Mouse (Mus musculus) ES-E14 (cell line): ENCODE results near the gene Uckl1.

Experiments
- CHD2 ChIP-seq: IDR thresholded peaks from 2 replicates; pipeline ENCODE4 v1.6.1; 2014; ENCODE audit warnings: mild to moderate bottlenecking, low read depth, low read length, inconsistent platforms
- HCFC1 ChIP-seq: IDR thresholded peaks from 2 replicates; pipeline ENCODE4 v1.6.1; 2012; ENCODE audit warnings: low read length, inconsistent platforms, borderline replicate concordance; ENCODE audit not compliant: insufficient read depth
- MAFK ChIP-seq: IDR thresholded peaks from 2 replicates; pipeline ENCODE4 v1.6.1; 2014; ENCODE audit warnings: mild to moderate bottlenecking, low read depth, low read length, inconsistent platforms; ENCODE audit not compliant: insufficient read depth
- ZC3H11A ChIP-seq: IDR thresholded peaks from 2 replicates; pipeline ENCODE4 v1.6.1; 2012; ENCODE audit warnings: low read depth, mild to moderate bottlenecking, inconsistent platforms, low read length, borderline replicate concordance

DNA sequence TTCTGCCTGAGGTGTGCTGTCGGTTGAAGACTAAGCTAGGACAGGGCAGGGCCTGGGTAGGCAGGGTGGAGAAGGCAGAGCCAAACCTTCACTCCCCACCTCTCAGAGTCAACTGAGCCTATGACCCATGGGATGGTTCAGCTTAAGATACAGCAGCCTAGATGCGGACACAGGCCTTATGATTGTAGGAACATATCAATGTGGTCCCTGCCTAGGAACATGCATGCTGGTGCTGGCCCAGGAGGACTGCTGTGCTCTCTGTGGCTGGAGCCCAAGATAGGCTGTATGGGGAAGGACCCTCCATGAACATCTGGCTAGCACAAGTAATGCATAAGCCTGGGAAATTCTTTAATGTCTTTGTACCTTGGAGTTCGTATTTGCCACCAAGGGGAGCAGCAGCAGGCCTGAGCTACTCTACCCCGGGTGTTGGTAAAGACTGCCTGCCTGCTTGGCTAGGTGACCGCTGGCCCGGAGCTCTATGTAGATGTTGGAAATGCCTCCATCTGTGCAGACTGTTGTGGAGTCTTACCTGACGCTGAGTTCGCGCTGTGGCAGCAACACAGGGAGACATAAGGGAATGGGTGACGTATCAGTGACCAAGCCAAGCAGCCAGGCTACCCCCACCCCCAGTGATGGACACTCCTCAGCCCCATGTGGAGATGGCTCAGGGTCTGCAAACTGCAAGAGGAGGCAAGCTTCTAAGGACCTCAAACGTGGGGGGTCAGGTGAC lies 12.6 kb downstream of the Uckl1 start:
- TF ChIP-seq ZC3H11A, result no peak
- TF ChIP-seq MAFK, result no peak
- TF ChIP-seq HCFC1, result no peak
- TF ChIP-seq CHD2, result no peak
